Mouse (Mus musculus): ENCODE data around the gene Hoxc9. TPM values are rescaled to one million over a fixed set of nuclear protein-coding genes. Genes with fewer than 3 reads are reported as not detected.

Hoxc9 gene
- total and polyA plus RNA-seq, 3 experiments: 0.12 to 0.26 TPM; not detected in 1

DNA sequence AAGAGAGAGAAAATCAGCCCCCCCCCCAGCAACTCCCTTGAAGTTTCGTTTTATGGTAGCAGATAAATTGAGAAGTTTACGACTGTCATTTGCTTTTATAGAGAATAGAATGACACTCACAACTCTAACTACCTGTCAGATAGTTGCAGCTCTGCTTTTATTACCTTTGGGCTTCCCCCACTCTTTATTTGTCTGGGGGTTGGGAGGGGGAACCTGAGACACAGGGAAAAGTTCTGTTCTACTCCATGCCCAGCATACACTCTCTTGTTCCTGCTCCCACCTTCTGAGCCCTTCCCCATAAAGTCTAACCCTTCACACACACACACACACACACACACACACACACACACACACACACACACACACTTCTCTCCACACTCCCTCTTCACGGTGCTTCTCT lies 16.6 kb downstream of the Hoxc9 start:
- Histone ChIP-seq H3K4me1 (ENCODE audit: control insufficient read depth in 1 of 2, insufficient read depth in 2 of 2) (peaks cover 0 to 7% of the 10 kb centered on the region in 2 experiments; a peak in 2 of 4 replicates), H3K9ac (ENCODE audit: insufficient read depth, low read depth) (no peak overlapping the region), H3K79me2 (replicated peaks; ENCODE audit: control insufficient read depth, extremely low read depth, insufficient read depth, poor library complexity, severe bottlenecking) (no peaks in the 10 kb centered on the region), H3K4me2 (ENCODE audit: insufficient read depth, low read depth, poor library complexity, severe bottlenecking) (no peak overlapping the region), H3K27ac (ENCODE audit: insufficient read depth, low read depth) (no peak overlapping the region), H3K9me3 (replicated peaks; ENCODE audit: low read length) (no peaks in the 10 kb centered on the region), H3K27me3 (replicated peaks) (peaks cover 30% of the 10 kb centered on the region), H3K4me3 (replicated peaks in 1 of 3; ENCODE audit: low read depth in 2 of 3, low read length in 2 of 3, poor library complexity in 1 of 3) (no peak overlapping the region), H3K36me3 (replicated peaks in 1 of 2; ENCODE audit: control insufficient read depth in 1 of 2, insufficient read depth in 1 of 2, low read length in 1 of 2) (no peaks in the 10 kb centered on the region)
- in situ Hi-C loops (cut with MboI; ENCODE audit: low pct_ligation_motif_present, low pct_unique_long_range_greater_than_20kb, low sequenced_read_pairs): no loop called here
- no peak for TF ChIP-seq RAD21 (IDR thresholded peaks at IDR 0.05; ENCODE audit: low read depth, low read length)
- no peak for TF ChIP-seq ELF1 (IDR thresholded peaks at IDR 0.05; ENCODE audit: low read depth, low read length)
- no peak for TF ChIP-seq MAX (IDR thresholded peaks at IDR 0.05; ENCODE audit: low read length)
- no peak for TF ChIP-seq MYC (IDR thresholded peaks at IDR 0.05; ENCODE audit: low read depth, low read length)
- TF ChIP-seq POLR2A (IDR thresholded peaks at IDR 0.05; ENCODE audit: low read depth, low read length): no peak
- no peak for TF ChIP-seq NELFE (IDR thresholded peaks at IDR 0.05; ENCODE audit: low read depth, low read length)
- no peak for TF ChIP-seq MAZ (IDR thresholded peaks at IDR 0.05; ENCODE audit: low read depth, low read length)
- TF ChIP-seq CHD1 (IDR thresholded peaks at IDR 0.05; ENCODE audit: low read depth, low read length): no peak
- no peak for TF ChIP-seq ETS1 (conservative IDR thresholded peaks at IDR 0.05; ENCODE audit: low read depth, low read length)
- TF ChIP-seq POLR2AphosphoS2 (IDR thresholded peaks at IDR 0.05; ENCODE audit: low read depth, low read length): no peak
- no peak for TF ChIP-seq USF2 (conservative IDR thresholded peaks at IDR 0.05; ENCODE audit: low read depth, low read length)
- TF ChIP-seq PAX5 (IDR thresholded peaks at IDR 0.05; ENCODE audit: low read length): no peak
- no peak for TF ChIP-seq RCOR1 (conservative IDR thresholded peaks at IDR 0.05; ENCODE audit: low read depth, low read length)
- no peak for TF ChIP-seq JUN (IDR thresholded peaks at IDR 0.05; ENCODE audit: insufficient read depth, low read depth, low read length)
- dilution Hi-C loops (cut with MboI; ENCODE audit: extremely low pct_ligation_motif_present, extremely low pct_unique_long_range_greater_than_20kb, low sequenced_read_pairs): loop anchor here (10.0 kb wide), 1 partner anchor 182 kb away; no protein-coding TSS in a partner anchor
- DNase-seq (ENCODE audit: extremely low read depth): no peak

DNA sequence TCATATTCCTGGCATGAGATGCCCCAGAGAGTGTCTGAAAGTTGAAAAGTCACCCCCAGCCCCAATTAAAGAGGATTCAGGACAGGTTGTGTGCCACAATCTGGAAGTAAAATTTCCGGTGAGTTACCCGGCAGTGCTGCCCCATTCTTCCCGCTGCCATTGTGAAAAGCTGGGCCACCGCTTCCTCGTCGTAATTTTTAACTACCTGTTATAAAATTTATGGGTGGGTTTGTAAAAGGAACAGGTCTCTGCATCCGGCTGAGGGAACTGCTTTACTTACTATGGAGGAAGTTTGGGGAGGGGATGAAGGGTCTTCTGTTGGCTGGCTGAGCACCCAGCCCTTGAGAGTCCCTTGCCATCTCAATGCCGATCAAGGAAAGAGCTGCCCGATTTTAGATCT lies 20.3 kb downstream of the Hoxc9 start:
- Histone ChIP-seq H3K4me1 (ENCODE audit: control insufficient read depth in 1 of 2, insufficient read depth in 2 of 2) (peaks cover 4 to 31% of the 10 kb centered on the region in 2 experiments; a peak in 3 of 4 replicates), H3K9ac (ENCODE audit: insufficient read depth, low read depth) (no peak overlapping the region), H3K27me3 (replicated peaks) (peaks cover 19% of the 10 kb centered on the region)

More for the DNA sequence above, 20.3 kb downstream of the Hoxc9 start:
- in situ Hi-C loops (cut with MboI; ENCODE audit: low pct_ligation_motif_present, low pct_unique_long_range_greater_than_20kb, low sequenced_read_pairs) (no loop called here), dilution Hi-C loops (cut with MboI; ENCODE audit: extremely low pct_ligation_motif_present, extremely low pct_unique_long_range_greater_than_20kb, low sequenced_read_pairs) (loop anchor here (10.0 kb wide), 1 partner anchor 178 kb away; no protein-coding TSS in a partner anchor)
- TF ChIP-seq JUND (conservative IDR thresholded peaks at IDR 0.05; ENCODE audit: low read depth, low read length): no peak
- TF ChIP-seq TCF12 (IDR thresholded peaks at IDR 0.05; ENCODE audit: low read depth, low read length): no peak
- no peak for TF ChIP-seq POLR2AphosphoS2 (IDR thresholded peaks at IDR 0.05; ENCODE audit: low read depth, low read length)
- TF ChIP-seq CHD2 (IDR thresholded peaks at IDR 0.05; ENCODE audit: low read length): no peak
- TF ChIP-seq CTCF (conservative IDR thresholded peaks at IDR 0.05 in 1 of 2, IDR thresholded peaks at IDR 0.05 in 1 of 2; ENCODE audit: low read depth in 2 of 2, low read length in 2 of 2): no peak
- TF ChIP-seq ZNF384 (IDR thresholded peaks at IDR 0.05; ENCODE audit: low read depth, low read length): no peak
- no peak for TF ChIP-seq HCFC1 (IDR thresholded peaks at IDR 0.05; ENCODE audit: low read depth, low read length)
- TF ChIP-seq USF2 (conservative IDR thresholded peaks at IDR 0.05; ENCODE audit: low read depth, low read length): no peak
- Histone ChIP-seq H3K4me3 (replicated peaks in 1 of 3; ENCODE audit: low read depth in 2 of 3, low read length in 2 of 3, poor library complexity in 1 of 3) (no peak overlapping the region), H3K4me2 (ENCODE audit: insufficient read depth, low read depth, poor library complexity, severe bottlenecking) (no peak overlapping the region), H3K9me3 (replicated peaks; ENCODE audit: low read length) (no peaks in the 10 kb centered on the region), H3K79me2 (replicated peaks; ENCODE audit: control insufficient read depth, extremely low read depth, insufficient read depth, poor library complexity, severe bottlenecking) (no peaks in the 10 kb centered on the region), H3K27ac (ENCODE audit: insufficient read depth, low read depth) (no peak overlapping the region), H3K36me3 (replicated peaks in 1 of 2; ENCODE audit: control insufficient read depth in 1 of 2, insufficient read depth in 1 of 2, low read length in 1 of 2) (no peaks in the 10 kb centered on the region)
- no peak for DNase-seq (ENCODE audit: extremely low read depth)

Measured in CH12.LX (cell line).